Mouse (Mus musculus) kidney, embryonic 15.5 days (tissue): ENCODE results near the gene Susd6. TPM values are rescaled to one million over a fixed set of nuclear protein-coding genes. Genes with fewer than 3 reads are reported as not detected.

Experiments
- ATAC-seq: fragments of 200-750 bp; cut with Nextera tagmentation; replicated peaks from 2 replicates; pipeline ENCODE4 v1.8.0; 2017; ENCODE audit warnings: moderate TSS enrichment; ENCODE audit not compliant: low FRiP score
- H3K27ac ChIP-seq: fragments of 300-500 bp; sonication (generic); 2 replicates; pipeline ENCODE4 v1.5.1; 2015; ENCODE audit warnings: mild to moderate bottlenecking, inconsistent platforms
- H3K27me3 ChIP-seq: fragments of 300-500 bp; sonication (generic); 2 replicates; pipeline ENCODE4 v1.6.1; 2015; ENCODE audit warnings: inconsistent platforms
- H3K36me3 ChIP-seq: fragments of 300-500 bp; sonication (generic); 2 replicates; pipeline ENCODE4 v1.6.1; 2015; ENCODE audit warnings: inconsistent platforms
- H3K4me1 ChIP-seq: fragments of 300-500 bp; sonication (generic); 2 replicates; pipeline ENCODE4 v1.6.1; 2015; ENCODE audit warnings: inconsistent platforms
- H3K4me2 ChIP-seq: fragments of 300-500 bp; sonication (generic); 2 replicates; pipeline ENCODE4 v1.6.1; 2015; ENCODE audit warnings: moderate library complexity, mild to moderate bottlenecking, inconsistent platforms
- H3K4me3 ChIP-seq: fragments of 300-500 bp; sonication (generic); replicated peaks from 2 replicates; pipeline ENCODE4 v1.5.1; 2015; ENCODE audit warnings: mild to moderate bottlenecking, inconsistent platforms
- H3K9ac ChIP-seq: fragments of 300-500 bp; sonication (generic); 2 replicates; pipeline ENCODE4 v1.6.1; 2015; ENCODE audit warnings: mild to moderate bottlenecking, inconsistent platforms
- H3K9me3 ChIP-seq: fragments of 300-500 bp; sonication (generic); replicated peaks from 2 replicates; pipeline ENCODE4 v1.6.1; 2016; ENCODE audit warnings: inconsistent platforms
- WGBS: fragments of 180-500 bp; shearing (Covaris S2); methylation state at CpG from one replicate; pipeline ENCODE4 v1.1.7; 2015; ENCODE audit warnings: mixed read lengths; 5-methylcytosine and 5-hydroxymethylcytosine counted together
- polyA plus RNA-seq: library from polyadenylated mRNA; unstranded; fragments of >200 nt; fragmentation: Nextera tagmentation; extraction: Ambion mirVana; gene quantifications from 2 replicates; pipeline ENCODE4 v1.2.1, GENCODE M21; 2015

Gene Susd6
- polyA plus RNA-seq, 1 experiment from 2014 or later: 15.2 TPM

GRCm38 (mm10) chr12:80832313-80832712 is 42.0 kb downstream of the Susd6 start:
- Histone ChIP-seq H3K4me1 (peaks cover 13% of the 10 kb centered on the region), H3K27me3 (no peaks in the 10 kb centered on the region), H3K4me2 (no peak overlapping the region), H3K4me3 (no peak overlapping the region), H3K9me3 (no peaks in the 10 kb centered on the region), H3K36me3 (peaks cover 4% of the 10 kb centered on the region; the same call in 1 of the 2 replicates), H3K27ac (no peak overlapping the region), H3K9ac (no peak overlapping the region)
- ATAC-seq: no peak
- WGBS: 60% methylated on average over 1 of the region's 1 CpGs

- Histone ChIP-seq H3K27ac (no peak overlapping the region), H3K9me3 (no peaks in the 10 kb centered on the region), H3K27me3 (no peaks in the 10 kb centered on the region), H3K36me3 (no peaks in the 10 kb centered on the region), H3K4me2 (no peak overlapping the region), H3K9ac (no peak overlapping the region), H3K4me1 (peaks cover 13% of the 10 kb centered on the region), H3K4me3 (no peak overlapping the region)
- ATAC-seq: no peak
- WGBS: 60% methylated on average over 2 of the region's 2 CpGs
These were observed 43.2 kb downstream of the Susd6 start for GRCm38 (mm10) chr12:80833541-80833940.

DNA sequence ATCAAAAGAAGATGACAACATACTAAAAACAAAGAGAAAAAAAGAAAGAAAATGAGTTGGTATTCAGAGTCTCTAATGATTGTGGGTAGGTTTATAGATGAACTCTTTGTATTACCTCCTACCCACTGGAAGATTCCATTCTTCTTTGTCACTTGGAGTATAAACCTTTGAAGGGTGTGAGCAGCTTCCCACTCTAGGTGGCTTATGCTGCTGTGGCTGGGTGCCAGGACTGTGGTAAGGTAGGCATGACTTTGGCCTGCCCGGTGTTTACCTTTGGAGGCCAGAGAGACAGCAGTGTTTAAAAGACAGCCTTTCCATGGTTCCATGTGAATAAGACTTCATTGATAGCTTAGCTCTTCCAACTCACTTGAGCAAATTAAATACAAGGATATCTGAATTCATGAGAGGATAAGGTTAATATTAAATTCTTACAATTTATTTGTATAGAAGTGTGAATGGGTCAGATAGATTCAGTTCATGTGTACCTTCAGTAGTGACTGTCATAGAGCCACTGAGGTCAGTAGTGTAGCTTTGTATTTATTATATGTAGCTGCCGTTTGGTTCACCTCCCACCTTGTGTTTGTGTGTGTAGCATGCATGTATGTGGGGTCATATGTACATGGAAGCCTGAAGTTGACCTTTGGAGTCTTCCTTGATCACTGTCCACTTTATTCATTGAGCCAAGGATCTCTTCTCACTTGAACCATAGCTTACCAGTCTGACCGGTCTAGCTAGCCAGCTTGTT is 44.0 kb downstream of the Susd6 start:
- Histone ChIP-seq H3K9me3 (no peaks in the 10 kb centered on the region), H3K36me3 (no peaks in the 10 kb centered on the region), H3K27me3 (no peaks in the 10 kb centered on the region), H3K4me3 (no peak overlapping the region), H3K4me2 (no peak overlapping the region), H3K27ac (no peak overlapping the region), H3K4me1 (peaks cover 16% of the 10 kb centered on the region), H3K9ac (no peak overlapping the region)
- no peak for ATAC-seq
- WGBS: 90% methylated on average over 3 of the region's 3 CpGs

- Histone ChIP-seq H3K4me1 (peaks cover 16% of the 10 kb centered on the region), H3K4me2 (no peak overlapping the region), H3K9me3 (no peaks in the 10 kb centered on the region), H3K4me3 (no peak overlapping the region), H3K36me3 (no peaks in the 10 kb centered on the region), H3K9ac (no peak overlapping the region), H3K27me3 (no peaks in the 10 kb centered on the region), H3K27ac (no peak overlapping the region)
- ATAC-seq: no peak
- WGBS: 72% methylated on average over 4 of the region's 8 CpGs
These were observed 44.7 kb downstream of the Susd6 start for GRCm38 (mm10) chr12:80834901-80835570.

DNA sequence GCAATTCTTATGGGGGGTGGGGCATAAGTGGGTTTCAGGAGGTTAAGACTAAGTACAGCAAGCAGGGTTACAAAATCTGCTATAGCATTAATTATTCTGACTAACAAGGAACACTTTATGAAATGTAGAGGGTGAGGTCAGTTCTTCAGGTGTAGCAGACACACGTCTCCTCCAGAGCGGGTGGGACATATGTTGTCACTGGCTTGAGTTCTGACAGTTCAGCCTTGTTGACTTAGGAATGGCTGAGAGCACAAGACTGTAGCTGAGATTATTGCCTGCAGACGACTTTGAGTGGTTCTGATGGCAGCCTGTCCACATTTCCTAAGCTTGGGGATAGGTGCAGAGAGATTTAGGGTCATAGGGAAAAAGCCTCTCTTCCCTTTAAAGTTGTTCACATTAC is 47.3 kb downstream of the Susd6 start:
- H3K9me3 ChIP-seq: no peaks in the 10 kb centered on the region
- no peaks in the 10 kb centered on the region for H3K36me3 ChIP-seq
- H3K4me3 ChIP-seq: no peak overlapping the region
- peaks cover 14% of the 10 kb centered on the region for H3K4me1 ChIP-seq
- no peak overlapping the region for H3K9ac ChIP-seq
- no peak overlapping the region for H3K4me2 ChIP-seq
- 51% methylated on average over 3 of the region's 3 CpGs for WGBS
- H3K27ac ChIP-seq: peak overlapping the region; percentile 15
- no peaks in the 10 kb centered on the region for H3K27me3 ChIP-seq
- no peak for ATAC-seq

- Histone ChIP-seq H3K27ac (peak overlapping the region; percentile 15), H3K36me3 (no peaks in the 10 kb centered on the region), H3K9me3 (no peaks in the 10 kb centered on the region), H3K4me1 (peaks cover 19% of the 10 kb centered on the region), H3K4me2 (no peak overlapping the region), H3K27me3 (no peaks in the 10 kb centered on the region), H3K9ac (no peak overlapping the region), H3K4me3 (no peak overlapping the region)
- ATAC-seq: no peak
These were observed 48.0 kb downstream of the Susd6 start for GRCm38 (mm10) chr12:80838271-80838670.

- no peaks in the 10 kb centered on the region for H3K27me3 ChIP-seq
- no peak for ATAC-seq
- H3K4me1 ChIP-seq: peaks cover 24% of the 10 kb centered on the region
- WGBS: 80% methylated on average over 2 of the region's 2 CpGs
- no peaks in the 10 kb centered on the region for H3K36me3 ChIP-seq
- no peak overlapping the region for H3K9ac ChIP-seq
- H3K4me2 ChIP-seq: no peak overlapping the region
- no peak overlapping the region for H3K4me3 ChIP-seq
- H3K9me3 ChIP-seq: no peaks in the 10 kb centered on the region
- peak overlapping the region; percentile 15 for H3K27ac ChIP-seq
These were observed 48.5 kb downstream of the Susd6 start for GRCm38 (mm10) chr12:80838787-80839186.

DNA sequence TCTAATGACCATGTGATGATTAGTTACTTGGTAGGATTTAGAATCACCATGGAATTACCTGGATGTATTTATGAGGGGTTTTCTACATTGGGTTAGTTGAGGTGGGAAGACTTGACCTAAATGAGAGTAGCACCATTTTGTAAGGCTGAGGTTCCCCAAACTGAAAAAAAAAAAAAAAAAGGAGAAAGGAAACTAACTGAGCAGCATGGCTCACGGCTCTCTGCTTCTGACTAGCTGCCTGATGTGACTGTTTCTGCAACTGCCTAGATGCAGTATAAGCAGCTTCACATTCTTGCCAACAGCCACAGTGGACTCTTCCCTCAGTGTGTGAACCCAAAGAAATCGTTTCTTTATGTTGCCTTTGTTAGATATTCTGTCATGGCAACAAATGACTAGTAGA is 49.3 kb downstream of the Susd6 start:
- no peak for ATAC-seq
- peaks cover 33% of the 10 kb centered on the region for H3K4me1 ChIP-seq
- H3K27me3 ChIP-seq: no peaks in the 10 kb centered on the region
- H3K9me3 ChIP-seq: no peaks in the 10 kb centered on the region
- H3K36me3 ChIP-seq: no peaks in the 10 kb centered on the region
- no peak overlapping the region for H3K9ac ChIP-seq
- H3K27ac ChIP-seq: no peak overlapping the region
- WGBS: 82% methylated on average over 2 of the region's 2 CpGs
- no peak overlapping the region for H3K4me3 ChIP-seq
- H3K4me2 ChIP-seq: no peak overlapping the region

DNA sequence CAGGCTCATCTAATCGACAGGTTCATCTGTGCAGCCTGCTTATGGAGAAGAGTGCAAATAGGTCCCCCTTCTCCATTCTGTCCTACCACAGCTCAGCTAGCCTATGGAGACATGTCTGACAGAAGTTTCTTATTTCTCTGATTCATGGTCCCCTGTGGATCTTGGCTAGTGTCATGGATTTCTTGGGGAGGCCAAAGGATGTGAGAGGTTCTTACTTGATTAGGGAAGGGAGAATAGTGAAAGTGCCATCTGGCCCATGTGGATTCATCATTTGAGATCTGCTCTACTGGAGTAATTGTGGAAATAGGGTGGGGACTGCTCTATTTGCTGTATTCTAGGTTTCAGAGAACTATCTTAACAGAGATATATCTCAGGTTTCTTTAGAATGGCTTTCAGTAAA is 51.3 kb downstream of the Susd6 start:
- 88% methylated on average over 1 of the region's 1 CpGs for WGBS
- H3K9ac ChIP-seq: no peak overlapping the region
- H3K27ac ChIP-seq: no peak overlapping the region
- ATAC-seq: no peak
- H3K9me3 ChIP-seq: no peaks in the 10 kb centered on the region
- no peaks in the 10 kb centered on the region for H3K27me3 ChIP-seq
- no peaks in the 10 kb centered on the region for H3K36me3 ChIP-seq
- H3K4me3 ChIP-seq: no peak overlapping the region
- H3K4me1 ChIP-seq: peaks cover 38% of the 10 kb centered on the region
- H3K4me2 ChIP-seq: no peak overlapping the region

- H3K4me1 ChIP-seq: peaks cover 42% of the 10 kb centered on the region
- H3K9ac ChIP-seq: no peak overlapping the region
- H3K9me3 ChIP-seq: no peaks in the 10 kb centered on the region
- H3K4me2 ChIP-seq: no peak overlapping the region
- 100% methylated on average over 1 of the region's 1 CpGs for WGBS
- H3K27me3 ChIP-seq: no peaks in the 10 kb centered on the region
- no peak overlapping the region for H3K4me3 ChIP-seq
- H3K36me3 ChIP-seq: no peaks in the 10 kb centered on the region
- no peak overlapping the region; the same call in 1 of the 2 replicates for H3K27ac ChIP-seq
- no peak for ATAC-seq
These were observed 52.3 kb downstream of the Susd6 start for GRCm38 (mm10) chr12:80842609-80843008.

- H3K4me2 ChIP-seq: peak overlapping the region; percentile 24
- H3K4me3 ChIP-seq: no peak overlapping the region
- H3K9ac ChIP-seq: no peak overlapping the region
- WGBS: 49% methylated on average over 2 of the region's 2 CpGs
- H3K27me3 ChIP-seq: no peaks in the 10 kb centered on the region
- H3K9me3 ChIP-seq: no peaks in the 10 kb centered on the region
- peaks cover 37% of the 10 kb centered on the region for H3K4me1 ChIP-seq
- H3K27ac ChIP-seq: peak overlapping the region; percentile 79
- ATAC-seq: no peak
- no peaks in the 10 kb centered on the region for H3K36me3 ChIP-seq
These were observed 52.9 kb downstream of the Susd6 start for GRCm38 (mm10) chr12:80843236-80843635.

DNA sequence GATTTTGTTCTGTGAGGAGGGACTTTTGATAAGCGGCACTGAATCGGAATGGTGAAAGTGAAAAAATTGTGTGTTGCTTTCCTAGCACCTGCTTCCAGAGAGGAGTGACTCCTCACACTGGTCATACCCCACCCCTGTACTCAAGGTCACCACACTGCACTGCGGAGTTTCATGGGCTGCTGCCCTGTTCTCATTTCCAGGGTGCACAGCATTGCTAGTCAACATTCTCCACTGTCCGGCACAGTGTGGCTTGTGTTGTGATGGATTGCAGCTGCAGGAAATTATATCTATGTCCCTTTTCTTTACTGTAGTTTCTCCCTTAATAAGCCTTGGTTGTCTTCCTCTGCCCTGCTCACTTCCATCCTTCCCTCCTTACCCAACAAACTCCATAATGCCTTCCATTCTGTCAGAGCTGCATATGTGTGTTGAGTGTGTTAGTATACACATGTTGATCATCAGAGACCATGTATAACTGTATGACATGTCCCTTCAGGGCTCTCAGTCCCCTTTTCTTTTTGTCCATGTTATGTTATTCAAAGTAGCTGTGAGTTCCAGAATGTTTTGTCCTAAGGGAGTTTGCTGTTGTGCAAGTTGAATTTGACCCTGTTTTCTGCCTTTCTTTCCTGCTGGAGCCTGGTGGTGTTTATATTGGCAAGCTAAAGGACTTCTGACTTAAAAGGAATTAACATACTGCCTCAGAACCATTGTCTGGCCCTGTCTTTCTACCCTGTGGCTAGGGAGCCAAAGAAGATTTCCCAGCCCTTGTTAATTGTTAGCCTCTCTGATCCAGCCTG is 53.5 kb downstream of the Susd6 start:
- Histone ChIP-seq H3K4me3 (no peak overlapping the region), H3K9ac (no peak overlapping the region), H3K27me3 (no peaks in the 10 kb centered on the region), H3K4me2 (peak overlapping the region; percentile 24), H3K36me3 (no peaks in the 10 kb centered on the region), H3K9me3 (no peaks in the 10 kb centered on the region), H3K27ac (peak overlapping the region; percentile 79), H3K4me1 (peaks cover 31% of the 10 kb centered on the region)
- peak; percentile 77; the same call in 1 of the 2 replicates for ATAC-seq
- WGBS: 47% methylated on average over 4 of the region's 4 CpGs
